Mouse (Mus musculus) lung, adult 2 months (tissue): ENCODE data around the gene Ctnna3.

ENCODE experiments used
- CTCF ChIP-seq: fragments of 200-500 bp; IDR thresholded peaks from 2 replicates; pipeline ENCODE4 v1.5.1; 2011; ENCODE audit warnings: mild to moderate bottlenecking, low read length, control low read depth; ENCODE audit not compliant: insufficient read depth
- POLR2A ChIP-seq: fragments of 200-500 bp; IDR thresholded peaks from 2 replicates; pipeline ENCODE4 v1.6.1; 2011; ENCODE audit warnings: low read depth, mild to moderate bottlenecking, control low read depth, low read length, borderline replicate concordance; ENCODE audit errors: extremely low read depth

- no peak for TF ChIP-seq CTCF
- TF ChIP-seq POLR2A: no peak
Measured at GRCm38 (mm10) chr10:63476167-63476647, 46.3 kb downstream of the Ctnna3 start.
